Mouse (Mus musculus) embryonic facial prominence, embryonic 13.5 days (tissue): ENCODE data around the gene Farp1. TPM values are rescaled to one million over a fixed set of nuclear protein-coding genes. Genes with fewer than 3 reads are reported as not detected.
A peak's percentile ranks its signal among the peaks of the same experiment; 100 is the strongest.
"Not testable (repeated sequence)": the region's sequence is repeated elsewhere in the genome, so short reads cannot be mapped to it uniquely, and the experiment has no call there.

Experiments used
- ATAC-seq: fragments of 200-750 bp; cut with Nextera tagmentation; 2 replicates; pipeline ENCODE4 v1.8.0; 2017; ENCODE audit warnings: low read depth; ENCODE audit not compliant: insufficient number of reproducible peaks, insufficient read depth, low FRiP score, low TSS enrichment
- H3K27ac ChIP-seq: fragments of 300-500 bp; sonication (generic); 2 replicates; pipeline ENCODE4 v1.5.1; 2015; ENCODE audit warnings: moderate library complexity, mild to moderate bottlenecking, inconsistent platforms
- H3K27me3 ChIP-seq: fragments of 300-500 bp; sonication (generic); 2 replicates; pipeline ENCODE4 v1.6.1; 2015; ENCODE audit warnings: mild to moderate bottlenecking, inconsistent platforms
- H3K36me3 ChIP-seq: fragments of 300-500 bp; sonication (generic); 2 replicates; pipeline ENCODE4 v1.6.1; 2015; ENCODE audit warnings: mild to moderate bottlenecking, inconsistent platforms
- H3K4me1 ChIP-seq: fragments of 300-500 bp; sonication (generic); 2 replicates; pipeline ENCODE4 v1.6.1; 2015; ENCODE audit warnings: inconsistent platforms
- H3K4me2 ChIP-seq: fragments of 300-500 bp; sonication (generic); 2 replicates; pipeline ENCODE4 v1.6.1; 2015; ENCODE audit warnings: moderate library complexity, mild to moderate bottlenecking, inconsistent platforms
- H3K4me3 ChIP-seq: fragments of 300-500 bp; sonication (generic); 2 replicates; pipeline ENCODE4 v1.5.1; 2015; ENCODE audit warnings: mild to moderate bottlenecking, inconsistent platforms
- H3K9ac ChIP-seq: fragments of 300-500 bp; sonication (generic); 2 replicates; pipeline ENCODE4 v1.6.1; 2015; ENCODE audit warnings: mild to moderate bottlenecking, inconsistent platforms
- H3K9me3 ChIP-seq: fragments of 300-500 bp; sonication (generic); 2 replicates; pipeline ENCODE4 v1.6.1; 2016; ENCODE audit warnings: inconsistent platforms
- WGBS: fragments of 180-500 bp; shearing (Covaris S2); methylation state at CpG from one replicate; pipeline ENCODE4 v1.1.7; 2015; ENCODE audit warnings: mixed read lengths; 5-methylcytosine and 5-hydroxymethylcytosine counted together
- polyA plus RNA-seq: library from polyadenylated mRNA; unstranded; fragments of >200 nt; fragmentation: Nextera tagmentation; extraction: Ambion mirVana; gene quantifications from 2 replicates; pipeline ENCODE4 v1.2.1, GENCODE M21; 2015

Gene Farp1
- polyA plus RNA-seq, 1 experiment from 2014 or later: 38.7 TPM

DNA sequence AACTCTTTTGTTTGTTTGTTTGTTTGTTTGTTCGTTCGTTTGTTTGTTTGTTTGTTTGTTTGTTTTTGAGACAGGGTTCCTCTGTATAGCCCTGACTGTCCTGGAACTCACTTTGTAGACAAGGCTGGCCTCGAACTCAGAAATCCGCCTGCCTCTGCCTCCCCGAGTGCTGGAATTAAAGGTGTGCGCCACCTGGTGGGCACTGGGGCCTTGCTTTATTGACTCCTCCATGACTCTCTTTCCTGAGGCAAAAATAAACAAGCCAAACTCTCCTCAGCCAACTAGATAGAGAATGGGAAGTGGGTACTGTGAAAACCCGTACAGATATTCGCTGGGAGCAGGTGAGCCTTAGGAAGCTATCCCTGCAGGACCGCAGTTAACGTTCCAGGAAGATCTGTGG, 154.8 kb downstream of the Farp1 start:
- not testable (repeated sequence) for H3K9me3 ChIP-seq, ATAC-seq, H3K27me3 ChIP-seq, H3K9ac ChIP-seq, H3K4me2 ChIP-seq, H3K4me3 ChIP-seq, H3K27ac ChIP-seq
- WGBS: 96% methylated on average over 10 of the region's 10 CpGs
- peaks cover 28% of the 10 kb centered on the region for H3K36me3 ChIP-seq
- H3K4me1 ChIP-seq: peaks cover 25% of the 10 kb centered on the region

DNA sequence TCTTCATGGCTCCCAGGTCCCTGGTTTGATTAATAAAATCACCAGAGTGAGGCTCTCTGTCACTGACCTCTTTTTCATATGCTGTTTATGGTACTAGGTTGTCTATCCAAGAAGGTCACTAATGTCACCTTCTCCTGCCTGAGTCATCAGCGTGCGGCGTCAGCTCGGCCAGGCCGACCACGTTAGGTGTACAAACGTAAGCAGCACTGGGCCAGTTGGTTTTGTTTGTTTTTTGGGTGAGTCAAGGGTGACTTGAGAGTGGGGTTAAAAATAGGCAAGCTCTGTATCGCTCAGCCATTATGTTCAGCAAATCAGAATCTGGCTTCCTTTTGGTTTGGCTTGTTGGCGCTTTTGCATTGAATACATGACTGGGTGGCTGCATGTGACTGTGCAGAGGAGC, 155.4 kb downstream of the Farp1 start:
- H3K4me2 ChIP-seq: no peak overlapping the region
- H3K4me1 ChIP-seq: peaks cover 25% of the 10 kb centered on the region
- H3K36me3 ChIP-seq: peaks cover 32% of the 10 kb centered on the region
- H3K27ac ChIP-seq: peak overlapping the region; percentile 16; the same call in 1 of the 2 replicates
- no peak for ATAC-seq
- 93% methylated on average over 9 of the region's 9 CpGs for WGBS
- peaks cover under 1% of the 10 kb centered on the region; the same call in 1 of the 2 replicates for H3K9me3 ChIP-seq
- no peak overlapping the region for H3K9ac ChIP-seq
- H3K4me3 ChIP-seq: no peak overlapping the region
- H3K27me3 ChIP-seq: no peaks in the 10 kb centered on the region

GRCm38 (mm10) chr14:121191739-121192138, 156.7 kb downstream of the Farp1 start:
- Histone ChIP-seq H3K36me3 (peaks cover 35% of the 10 kb centered on the region), H3K27ac (peak overlapping the region; percentile 85), H3K9me3 (peaks cover 5% of the 10 kb centered on the region; the same call in 1 of the 2 replicates), H3K4me3 (no peak overlapping the region), H3K27me3 (no peaks in the 10 kb centered on the region), H3K4me1 (peaks cover 25% of the 10 kb centered on the region), H3K9ac (0 out of 2 replicates have a peak overlapping the region, but pooled peaks have one; percentile 40), H3K4me2 (no peak overlapping the region; the same call in 1 of the 2 replicates)
- WGBS: 50% methylated on average over 13 of the region's 13 CpGs
- no peak for ATAC-seq

DNA sequence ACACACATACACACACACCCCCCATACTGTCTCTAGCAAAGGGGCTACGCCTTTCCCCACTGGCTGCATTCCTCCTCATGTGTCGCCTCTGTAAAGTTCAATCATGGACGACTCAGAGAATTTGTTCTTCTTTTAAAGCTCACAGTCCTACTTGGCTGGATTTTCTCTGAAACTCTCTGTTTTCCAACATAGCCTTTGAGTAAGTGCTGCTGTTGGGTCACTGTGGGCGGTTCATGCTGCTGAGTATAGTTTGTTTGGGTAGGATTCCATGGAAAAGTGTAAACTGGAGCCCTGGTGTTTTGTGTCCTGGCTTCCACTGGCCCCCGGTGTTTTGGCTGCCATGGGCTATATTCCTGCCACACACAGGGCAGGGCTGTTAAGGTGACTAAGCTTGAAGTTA, 157.4 kb downstream of the Farp1 start:
- peaks cover 5% of the 10 kb centered on the region; the same call in 1 of the 2 replicates for H3K9me3 ChIP-seq
- no peak overlapping the region for H3K9ac ChIP-seq
- H3K4me2 ChIP-seq: no peak overlapping the region
- WGBS: 65% methylated on average over 5 of the region's 5 CpGs
- peak overlapping the region; percentile 85 for H3K27ac ChIP-seq
- peaks cover 25% of the 10 kb centered on the region for H3K4me1 ChIP-seq
- H3K27me3 ChIP-seq: no peaks in the 10 kb centered on the region
- H3K36me3 ChIP-seq: peaks cover 30% of the 10 kb centered on the region
- H3K4me3 ChIP-seq: no peak overlapping the region
- no peak for ATAC-seq

DNA sequence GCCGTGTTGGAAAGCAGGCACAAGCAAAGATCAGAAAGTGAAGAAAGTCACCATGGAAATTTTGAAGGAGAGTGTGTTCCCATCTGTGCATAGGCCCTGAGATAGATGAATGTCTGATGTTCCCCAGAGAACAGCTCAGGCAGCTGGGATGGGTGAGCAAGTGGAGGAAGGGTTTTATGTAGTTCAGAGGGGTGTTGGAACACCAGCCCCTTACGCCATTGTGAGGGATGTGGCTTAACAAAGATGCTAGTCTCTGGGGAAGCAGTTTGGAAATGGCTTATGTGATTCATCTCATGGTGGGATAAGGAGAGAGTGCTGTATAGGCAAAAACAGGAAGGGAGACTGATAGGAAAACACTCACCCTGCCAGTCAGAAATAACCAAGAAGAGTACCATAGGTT, 159.0 kb downstream of the Farp1 start:
- no peak overlapping the region for H3K27ac ChIP-seq
- 96% methylated on average over 2 of the region's 2 CpGs for WGBS
- no peak overlapping the region for H3K4me2 ChIP-seq
- H3K36me3 ChIP-seq: peaks cover 27% of the 10 kb centered on the region; the same call in 1 of the 2 replicates
- no peak for ATAC-seq
- no peak overlapping the region for H3K4me3 ChIP-seq
- no peak overlapping the region for H3K9ac ChIP-seq
- H3K9me3 ChIP-seq: peaks cover 5% of the 10 kb centered on the region; the same call in 1 of the 2 replicates
- H3K4me1 ChIP-seq: peaks cover 34% of the 10 kb centered on the region
- H3K27me3 ChIP-seq: no peaks in the 10 kb centered on the region

DNA sequence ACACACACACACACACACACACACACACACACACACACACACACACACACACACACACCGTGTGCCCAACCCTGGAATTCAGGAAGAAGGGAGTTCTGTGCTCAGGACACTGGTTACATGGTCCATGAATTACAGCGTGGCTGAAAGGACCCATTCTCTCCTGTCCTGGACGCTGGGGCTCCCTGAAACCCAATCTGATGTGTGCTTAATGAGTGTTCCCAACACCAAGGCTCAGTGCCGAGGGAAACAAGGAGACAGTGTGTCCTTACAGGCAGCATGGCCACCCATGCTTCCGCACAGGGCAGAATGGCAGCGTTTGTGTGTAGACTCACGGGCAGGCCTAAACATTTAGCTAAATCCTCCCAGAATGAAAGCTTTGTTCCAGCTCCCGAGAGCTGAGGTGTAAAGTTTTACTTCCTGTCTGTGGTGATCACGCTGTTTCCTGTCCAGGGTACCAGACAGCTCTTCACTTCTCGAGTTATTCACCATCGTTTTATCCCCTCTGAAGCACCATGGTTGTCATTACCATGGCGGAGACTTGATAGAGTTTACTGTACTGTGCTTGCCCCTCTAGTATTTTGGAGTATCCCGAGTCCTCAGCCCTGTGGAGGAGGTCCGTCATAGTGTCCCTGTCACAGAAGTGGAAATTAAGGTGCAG, 164.0 kb downstream of the Farp1 start:
- Histone ChIP-seq H3K9ac (no peak overlapping the region), H3K27me3 (no peaks in the 10 kb centered on the region), H3K4me1 (peaks cover 32% of the 10 kb centered on the region), H3K36me3 (peaks cover 23% of the 10 kb centered on the region; the same call in 1 of the 2 replicates), H3K4me2 (no peak overlapping the region), H3K9me3 (peaks cover 5% of the 10 kb centered on the region; the same call in 1 of the 2 replicates), H3K27ac (peak overlapping the region; percentile 78), H3K4me3 (no peak overlapping the region)
- peak; percentile 77 for ATAC-seq
- 30% methylated on average over 14 of the region's 14 CpGs for WGBS

GRCm38 (mm10) chr14:121199789-121200188, 164.8 kb downstream of the Farp1 start:
- 55% methylated on average over 8 of the region's 8 CpGs for WGBS
- Histone ChIP-seq H3K9ac (no peak overlapping the region), H3K4me2 (no peak overlapping the region), H3K27ac (peak overlapping the region; percentile 78), H3K9me3 (peaks cover 5% of the 10 kb centered on the region; the same call in 1 of the 2 replicates), H3K4me1 (peaks cover 39% of the 10 kb centered on the region), H3K36me3 (peaks cover 16% of the 10 kb centered on the region; the same call in 1 of the 2 replicates), H3K4me3 (no peak overlapping the region), H3K27me3 (no peaks in the 10 kb centered on the region)
- peak; percentile 43; the same call in 1 of the 2 replicates for ATAC-seq

DNA sequence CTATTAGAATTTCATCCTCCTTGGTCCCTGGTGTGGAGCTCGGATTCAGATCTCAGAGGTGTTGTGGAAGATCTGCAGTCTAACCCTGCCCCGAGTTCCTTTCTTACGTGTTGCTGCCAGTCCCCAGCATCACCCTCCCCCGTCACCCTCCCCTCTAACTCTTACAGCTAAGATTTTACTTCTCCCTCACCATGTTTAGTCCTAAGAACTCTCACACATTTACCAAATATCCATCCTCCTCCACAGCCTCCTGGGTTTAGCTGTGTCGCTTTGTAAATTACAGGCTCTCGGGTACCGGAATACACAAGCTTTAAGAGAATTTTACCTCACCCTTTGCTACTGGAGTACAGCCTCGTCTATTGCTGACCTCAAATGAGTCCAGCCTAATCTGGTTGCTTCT, 165.4 kb downstream of the Farp1 start:
- H3K36me3 ChIP-seq: peaks cover 13% of the 10 kb centered on the region; the same call in 1 of the 2 replicates
- H3K4me3 ChIP-seq: no peak overlapping the region
- no peak overlapping the region for H3K4me2 ChIP-seq
- no peaks in the 10 kb centered on the region for H3K27me3 ChIP-seq
- H3K4me1 ChIP-seq: peaks cover 45% of the 10 kb centered on the region
- H3K27ac ChIP-seq: peak overlapping the region; percentile 78; the same call in 1 of the 2 replicates
- no peak for ATAC-seq
- H3K9ac ChIP-seq: no peak overlapping the region
- H3K9me3 ChIP-seq: peaks cover 4% of the 10 kb centered on the region; the same call in 1 of the 2 replicates
- WGBS: 67% methylated on average over 8 of the region's 8 CpGs

DNA sequence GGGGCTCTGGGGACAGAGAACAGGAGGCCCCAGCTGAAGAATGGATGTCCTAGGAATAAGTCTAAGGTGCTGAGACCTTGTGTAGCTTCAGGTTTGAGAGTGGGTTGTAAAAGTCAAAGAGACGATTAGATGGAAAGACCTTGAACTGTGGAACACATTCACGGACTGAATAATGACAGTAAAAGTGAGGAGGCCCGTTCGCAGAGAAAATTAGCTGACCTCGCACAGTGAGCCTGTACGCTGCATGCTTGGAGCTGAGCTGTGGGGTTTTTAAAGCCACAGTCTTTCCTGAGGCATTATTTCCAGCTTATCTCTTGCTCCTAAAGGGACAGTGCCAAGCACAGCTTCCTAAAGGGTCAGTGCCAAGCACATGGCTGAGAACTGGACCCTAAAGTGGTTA, 166.2 kb downstream of the Farp1 start:
- no peaks in the 10 kb centered on the region for H3K27me3 ChIP-seq
- H3K4me1 ChIP-seq: peaks cover 52% of the 10 kb centered on the region

DNA sequence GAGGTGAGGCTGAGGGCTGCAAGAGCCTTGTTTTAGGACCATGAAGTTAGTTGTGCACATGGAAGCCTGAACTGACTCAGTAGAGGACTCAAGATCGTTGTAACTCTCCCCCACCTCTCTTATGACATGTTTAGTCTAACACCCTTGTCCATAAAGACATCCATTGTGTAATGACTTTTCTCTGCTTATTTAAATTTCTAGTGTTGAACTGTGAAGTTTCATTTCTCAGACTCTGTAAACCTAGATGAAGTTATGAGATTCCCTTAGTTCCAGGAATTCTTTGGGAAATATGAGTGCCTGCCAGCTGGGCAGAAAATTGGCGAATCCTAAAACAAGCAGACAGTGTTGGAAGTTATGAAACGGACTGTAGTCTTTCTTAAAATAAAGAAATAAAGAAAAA, 170.5 kb downstream of the Farp1 start:
- Histone ChIP-seq H3K27me3 (no peaks in the 10 kb centered on the region), H3K4me1 (peaks cover 30% of the 10 kb centered on the region), H3K27ac (peak overlapping the region; percentile 81), H3K4me2 (no peak overlapping the region), H3K9ac (no peak overlapping the region), H3K36me3 (peaks cover 35% of the 10 kb centered on the region), H3K9me3 (no peaks in the 10 kb centered on the region), H3K4me3 (no peak overlapping the region)
- no peak for ATAC-seq
- 35% methylated on average over 3 of the region's 3 CpGs for WGBS

More for the DNA sequence above, 166.2 kb downstream of the Farp1 start:
- Histone ChIP-seq H3K27ac (no peak overlapping the region), H3K9me3 (no peaks in the 10 kb centered on the region), H3K36me3 (peaks cover 7% of the 10 kb centered on the region; the same call in 1 of the 2 replicates), H3K9ac (no peak overlapping the region), H3K4me3 (no peak overlapping the region), H3K4me2 (no peak overlapping the region)
- WGBS: 82% methylated on average over 6 of the region's 6 CpGs
- no peak for ATAC-seq

DNA sequence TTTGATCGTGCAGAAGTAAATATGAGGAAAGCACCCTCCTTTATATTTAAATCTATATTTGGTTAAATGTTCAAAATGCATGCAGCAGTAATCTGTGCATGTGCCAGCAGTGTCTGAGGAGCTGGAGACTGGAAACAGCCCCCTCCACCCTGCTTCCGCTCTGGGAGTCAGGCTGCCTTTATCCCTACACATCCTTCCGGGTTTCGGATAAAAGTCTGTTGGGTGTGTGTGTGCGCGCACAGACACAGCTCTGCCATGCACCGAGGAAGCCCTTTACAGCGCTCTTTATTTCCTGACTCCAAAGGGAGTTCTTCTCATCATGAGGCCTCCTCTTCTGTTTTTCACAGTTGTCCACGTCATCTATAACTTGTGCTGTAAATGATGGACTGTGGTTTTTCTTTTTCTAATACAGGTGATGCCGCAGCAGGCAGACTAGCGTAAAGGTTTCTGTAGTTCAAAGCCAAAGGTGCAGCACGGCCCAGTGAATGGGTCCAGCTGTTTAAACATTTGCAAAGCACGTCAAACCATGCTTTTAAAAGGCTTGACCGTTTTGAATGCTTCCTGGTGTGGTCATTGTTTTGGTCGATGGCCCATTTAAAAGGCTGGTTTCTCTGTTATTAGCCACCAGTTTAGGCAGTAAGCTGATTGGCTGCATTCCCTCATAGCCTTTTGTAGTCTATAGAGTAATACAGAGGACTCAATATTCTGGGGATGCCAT, 172.6 kb downstream of the Farp1 start:
- Histone ChIP-seq H3K4me3 (no peak overlapping the region), H3K27me3 (no peaks in the 10 kb centered on the region), H3K27ac (no peak overlapping the region), H3K4me2 (no peak overlapping the region), H3K9me3 (no peaks in the 10 kb centered on the region), H3K36me3 (peaks cover 43% of the 10 kb centered on the region), H3K4me1 (peaks cover 23% of the 10 kb centered on the region), H3K9ac (no peak overlapping the region)
- 74% methylated on average over 15 of the region's 15 CpGs for WGBS
- ATAC-seq: no peak
